In the genomic region with DNA sequence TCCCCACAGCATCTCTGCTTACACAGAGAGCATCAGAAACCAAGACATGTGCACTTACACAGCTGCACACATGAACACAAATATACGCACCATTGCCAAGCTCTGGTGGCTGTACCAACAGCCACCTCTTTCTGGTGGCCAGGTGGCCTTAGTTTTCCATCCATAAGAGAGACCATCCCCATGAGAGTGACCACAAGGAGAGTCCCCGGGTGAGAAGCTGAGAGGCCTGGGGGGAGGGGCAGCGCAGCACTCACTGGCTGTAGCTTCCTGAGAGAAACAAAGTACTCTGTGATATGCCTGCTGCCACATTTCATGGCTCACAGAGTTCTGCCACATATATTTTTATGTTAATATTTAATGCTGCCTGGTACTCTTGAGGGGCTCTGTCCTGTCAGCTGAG, we compare ENCODE assay signal across 22 mouse cellular contexts. TPM values are rescaled to one million over a fixed set of nuclear protein-coding genes. Genes with fewer than 3 reads are reported as not detected.
DNase-seq lines count a peak whose midpoint lies in the region; ATAC-seq and TF ChIP-seq lines count a peak whose summit lies in the region.
"Had no signal": no experiment of that assay in that cellular context is flagged by ENCODE, and none has a peak within 500 bp of the region (broad histone marks: within the 10 kb centered on the region; RNA-seq: fewer than 3 reads in every experiment).

No protein-coding gene starts in this region.

- peaks cover 30% of the 10 kb centered on the region for H3K4me1 ChIP-seq in forebrain, embryonic 11.5 days (replicated peaks; ENCODE audit: control insufficient read depth, insufficient read depth, low read length)
- peaks cover 7% of the 10 kb centered on the region; the same call in 1 of the 2 replicates for H3K4me1 ChIP-seq in forebrain, postnatal 0 days (ENCODE audit: insufficient read depth)
- H3K4me1 ChIP-seq in liver, postnatal 0 days (ENCODE audit: insufficient read depth), result 0 out of 2 replicates have a peak, but pooled peaks cover 2% of the 10 kb centered on the region
- H3K4me1 ChIP-seq in embryonic facial prominence, embryonic 11.5 days (ENCODE audit: control insufficient read depth, insufficient read depth, low read length), result peaks cover 16% of the 10 kb centered on the region
- H3K4me1 ChIP-seq in neural tube, embryonic 13.5 days (replicated peaks), result peaks cover 63% of the 10 kb centered on the region

- WGBS in forebrain, embryonic 11.5 days, result 49% methylated on average over 3 of the region's 3 CpGs
- 47% methylated on average over 3 of the region's 3 CpGs for WGBS in forebrain, postnatal 0 days
- 45% methylated on average over 3 of the region's 3 CpGs for WGBS in liver, postnatal 0 days (ENCODE audit: insufficient replicate concordance)
- WGBS in embryonic facial prominence, embryonic 11.5 days, result 36% methylated on average over 3 of the region's 3 CpGs
- 36% methylated on average over 3 of the region's 3 CpGs for WGBS in neural tube, embryonic 13.5 days

- no peaks in the 10 kb centered on the region for H3K9me3 ChIP-seq in forebrain, embryonic 11.5 days (ENCODE audit: control insufficient read depth, low read length)
- no peaks in the 10 kb centered on the region for H3K9me3 ChIP-seq in forebrain, postnatal 0 days (ENCODE audit: low read length)
- H3K9me3 ChIP-seq in liver, postnatal 0 days (ENCODE audit: low read length), result no peaks in the 10 kb centered on the region
- no peaks in the 10 kb centered on the region for H3K9me3 ChIP-seq in embryonic facial prominence, embryonic 11.5 days (replicated peaks; ENCODE audit: control insufficient read depth, low read length)
- H3K9me3 ChIP-seq in neural tube, embryonic 13.5 days, result no peaks in the 10 kb centered on the region
- H3K9me3 ChIP-seq: embryonic facial prominence, embryonic 12.5 days; megakaryocyte, embryonic 14.5 days; neural tube, embryonic 12.5 days had no signal

- DNase-seq in forebrain, embryonic 11.5 days (ENCODE audit: low spot score), result peak; percentile 52
- DNase-seq in forebrain, postnatal 0 days, result no peak
- peak; percentile 58 for DNase-seq in liver, postnatal 0 days
- no peak for DNase-seq in liver
- DNase-seq in embryonic facial prominence, embryonic 11.5 days (ENCODE audit: low spot score), result no peak
- DNase-seq in cerebellum, adult 11-12 months, result no peak
- DNase-seq: cerebellum, adult 2 months; cerebellum, postnatal 36 days; gastrocnemius, postnatal 25 days; heart, adult 2 months; kidney, adult 11 months; kidney, postnatal 10 days; lung, adult 18-20 months; lung, postnatal 14 days; thymus, postnatal 14 days had no signal

- H3K9ac ChIP-seq in forebrain, embryonic 11.5 days (ENCODE audit: low read length), result 0 out of 2 replicates have a peak overlapping the region, but pooled peaks have one; percentile 23
- H3K9ac ChIP-seq in forebrain, postnatal 0 days, result no peak overlapping the region
- H3K9ac ChIP-seq in liver, postnatal 0 days (replicated peaks), result no peak overlapping the region
- 0 out of 2 replicates have a peak overlapping the region, but pooled peaks have one; percentile 5 for H3K9ac ChIP-seq in embryonic facial prominence, embryonic 11.5 days (replicated peaks; ENCODE audit: low read length)
- H3K9ac ChIP-seq in neural tube, embryonic 13.5 days, result peak overlapping the region; percentile 38; the same call in 1 of the 2 replicates
- H3K9ac ChIP-seq: embryonic facial prominence, embryonic 12.5 days; neural tube, embryonic 12.5 days had no signal

- no peak overlapping the region for H3K27ac ChIP-seq in forebrain, embryonic 11.5 days (ENCODE audit: low read depth, low read length)
- no peak overlapping the region for H3K27ac ChIP-seq in forebrain, postnatal 0 days (ENCODE audit: low read depth, low read length)
- H3K27ac ChIP-seq in liver, postnatal 0 days (ENCODE audit: low read depth), result peak overlapping the region; percentile 39
- no peak overlapping the region for H3K27ac ChIP-seq in embryonic facial prominence, embryonic 11.5 days (replicated peaks; ENCODE audit: low read depth, low read length)
- H3K27ac ChIP-seq in neural tube, embryonic 13.5 days (replicated peaks), result peak overlapping the region; percentile 92
- H3K27ac ChIP-seq: embryonic facial prominence, embryonic 12.5 days; heart, adult 2 months; neural tube, embryonic 12.5 days had no signal

- no peak for TF ChIP-seq CTCF in forebrain, postnatal 0 days (IDR thresholded peaks at IDR 0.05; ENCODE audit: low read depth)
- TF ChIP-seq CTCF in liver, postnatal 0 days (IDR thresholded peaks at IDR 0.05; ENCODE audit: low read depth), result no peak

- no peak overlapping the region for H3K4me2 ChIP-seq in forebrain, embryonic 11.5 days (ENCODE audit: low read depth, low read length, severe bottlenecking)
- no peak overlapping the region for H3K4me2 ChIP-seq in forebrain, postnatal 0 days (ENCODE audit: low read depth)
- no peak overlapping the region for H3K4me2 ChIP-seq in liver, postnatal 0 days (ENCODE audit: low read depth, low read length)
- no peak overlapping the region for H3K4me2 ChIP-seq in embryonic facial prominence, embryonic 11.5 days (ENCODE audit: low read depth, low read length)
- H3K4me2 ChIP-seq in neural tube, embryonic 13.5 days, result no peak overlapping the region
- H3K4me2 ChIP-seq: embryonic facial prominence, embryonic 12.5 days; neural tube, embryonic 12.5 days had no signal

- ATAC-seq in forebrain, embryonic 11.5 days (replicated peaks; ENCODE audit: low FRiP score), result no peak
- ATAC-seq in forebrain, postnatal 0 days, result no peak
- peak; percentile 40; the same call in 1 of the 2 replicates for ATAC-seq in liver, postnatal 0 days
- ATAC-seq in embryonic facial prominence, embryonic 11.5 days (replicated peaks; ENCODE audit: insufficient number of reproducible peaks, low FRiP score, low TSS enrichment, low read depth), result no peak
- no peak for ATAC-seq in neural tube, embryonic 13.5 days (ENCODE audit: low read depth)
- ATAC-seq in megakaryocyte, adult 5-6 weeks (ENCODE audit: poor library complexity, severe bottlenecking), result no peak

- H3K27me3 ChIP-seq in forebrain, embryonic 11.5 days (ENCODE audit: control insufficient read depth, insufficient read depth, low read length), result 0 out of 2 replicates have a peak, but pooled peaks cover 2% of the 10 kb centered on the region
- H3K27me3 ChIP-seq in forebrain, postnatal 0 days (ENCODE audit: insufficient read depth, low read length), result no peaks in the 10 kb centered on the region
- H3K27me3 ChIP-seq in liver, postnatal 0 days (ENCODE audit: insufficient read depth, low read length), result no peaks in the 10 kb centered on the region; the same call in 1 of the 2 replicates
- H3K27me3 ChIP-seq in embryonic facial prominence, embryonic 11.5 days (ENCODE audit: control insufficient read depth, insufficient read depth, low read length), result no peaks in the 10 kb centered on the region
- H3K27me3 ChIP-seq in neural tube, embryonic 13.5 days, result no peaks in the 10 kb centered on the region
- H3K27me3 ChIP-seq: embryonic facial prominence, embryonic 12.5 days; neural tube, embryonic 12.5 days had no signal

- no peak for TF ChIP-seq EP300 in liver, postnatal 0 days (IDR thresholded peaks at IDR 0.05; ENCODE audit: low read depth)

- H3K36me3 ChIP-seq in forebrain, embryonic 11.5 days (ENCODE audit: control insufficient read depth, insufficient read depth, low read length), result no peaks in the 10 kb centered on the region
- H3K36me3 ChIP-seq in forebrain, postnatal 0 days (ENCODE audit: insufficient read depth), result no peaks in the 10 kb centered on the region
- H3K36me3 ChIP-seq in liver, postnatal 0 days (replicated peaks; ENCODE audit: insufficient read depth, low read length), result no peaks in the 10 kb centered on the region
- H3K36me3 ChIP-seq in embryonic facial prominence, embryonic 11.5 days (replicated peaks; ENCODE audit: control insufficient read depth, insufficient read depth, low read depth, low read length), result no peaks in the 10 kb centered on the region
- H3K36me3 ChIP-seq in neural tube, embryonic 13.5 days, result no peaks in the 10 kb centered on the region
- H3K36me3 ChIP-seq: embryonic facial prominence, embryonic 12.5 days; neural tube, embryonic 12.5 days had no signal

- H3K4me3 ChIP-seq in forebrain, embryonic 11.5 days (ENCODE audit: low read depth, low read length), result no peak overlapping the region
- no peak overlapping the region for H3K4me3 ChIP-seq in forebrain, postnatal 0 days (ENCODE audit: low read depth, low read length)
- no peak overlapping the region for H3K4me3 ChIP-seq in liver, postnatal 0 days (ENCODE audit: low read depth, low read length)
- no peak overlapping the region for H3K4me3 ChIP-seq in embryonic facial prominence, embryonic 11.5 days (ENCODE audit: low read depth, low read length)
- H3K4me3 ChIP-seq in neural tube, embryonic 13.5 days, result no peak overlapping the region
- H3K4me3 ChIP-seq: embryonic facial prominence, embryonic 12.5 days; heart, adult 2 months; megakaryocyte, embryonic 14.5 days; neural tube, embryonic 12.5 days had no signal

RNA-seq across cellular contexts. Expression of gene Gpr61, which starts 14.5 kb away (rescaled TPM):
- 0.25 and 0.32 TPM in 2 replicates for polyA plus RNA-seq in forebrain, embryonic 11.5 days (2014; fragmentation: Nextera tagmentation; extraction: Ambion mirVana)
- total RNA-seq in forebrain, postnatal 0 days (2014; rRNA removed), result 8.1 and 9.8 TPM in 2 replicates
- 3.2 and 5.3 TPM in 2 replicates for polyA plus RNA-seq in forebrain, postnatal 0 days (2015; fragmentation: Nextera tagmentation; extraction: Ambion mirVana)
- not detected in 2 replicates for polyA plus RNA-seq in liver, postnatal 0 days (2015; fragmentation: Nextera tagmentation; extraction: Ambion mirVana)
- 0.11 and 0.31 TPM in 2 replicates for polyA plus RNA-seq in embryonic facial prominence, embryonic 11.5 days (2014; fragmentation: Nextera tagmentation; extraction: Ambion mirVana)
- polyA plus RNA-seq in neural tube, embryonic 13.5 days (2015; fragmentation: Nextera tagmentation; extraction: Ambion mirVana), result 3.3 and 4.2 TPM in 2 replicates
- total RNA-seq in megakaryocyte, adult 5-6 weeks (2015), result not detected in 2 replicates
- total RNA-seq in megakaryocyte, adult 5-6 weeks (2017), result not detected in 2 replicates
- total RNA-seq: gastrocnemius, postnatal 25 days; heart, adult 2 months; hematopoietic stem cell, adult 5-6 weeks; liver, adult 2 months had no signal
- polyA plus RNA-seq: liver, adult 2 months had no signal

RNA-seq across cellular contexts. Expression of gene Amigo1, which starts 16.9 kb away (rescaled TPM):
- polyA plus RNA-seq in forebrain, embryonic 11.5 days (2014; fragmentation: Nextera tagmentation; extraction: Ambion mirVana), result 4.2 and 5.2 TPM in 2 replicates
- total RNA-seq in forebrain, postnatal 0 days (2014; rRNA removed), result 20.4 and 22.0 TPM in 2 replicates
- polyA plus RNA-seq in forebrain, postnatal 0 days (2015; fragmentation: Nextera tagmentation; extraction: Ambion mirVana), result 9.4 and 12.1 TPM in 2 replicates
- polyA plus RNA-seq in liver, postnatal 0 days (2015; fragmentation: Nextera tagmentation; extraction: Ambion mirVana), result 1.2 and 1.5 TPM in 2 replicates
- polyA plus RNA-seq in embryonic facial prominence, embryonic 11.5 days (2014; fragmentation: Nextera tagmentation; extraction: Ambion mirVana), result 2.8 and 3.1 TPM in 2 replicates
- 16.6 and 21.9 TPM in 2 replicates for polyA plus RNA-seq in neural tube, embryonic 13.5 days (2015; fragmentation: Nextera tagmentation; extraction: Ambion mirVana)
- total RNA-seq in megakaryocyte, adult 5-6 weeks (2015), result 1.4 and 3.3 TPM in 2 replicates
- 1.4 and 2.2 TPM in 2 replicates for total RNA-seq in megakaryocyte, adult 5-6 weeks (2017)

RNA-seq across cellular contexts. Expression of gene Gnai3, which starts 23.3 kb away (rescaled TPM):
- 210 and 213 TPM in 2 replicates for polyA plus RNA-seq in forebrain, embryonic 11.5 days (2014; fragmentation: Nextera tagmentation; extraction: Ambion mirVana)
- 109 and 120 TPM in 2 replicates for total RNA-seq in forebrain, postnatal 0 days (2014; rRNA removed)
- polyA plus RNA-seq in forebrain, postnatal 0 days (2015; fragmentation: Nextera tagmentation; extraction: Ambion mirVana), result 104 and 118 TPM in 2 replicates
- polyA plus RNA-seq in liver, postnatal 0 days (2015; fragmentation: Nextera tagmentation; extraction: Ambion mirVana), result 41.9 and 49.1 TPM in 2 replicates
- 229 and 242 TPM in 2 replicates for polyA plus RNA-seq in embryonic facial prominence, embryonic 11.5 days (2014; fragmentation: Nextera tagmentation; extraction: Ambion mirVana)
- 151 and 164 TPM in 2 replicates for polyA plus RNA-seq in neural tube, embryonic 13.5 days (2015; fragmentation: Nextera tagmentation; extraction: Ambion mirVana)
- 136 and 146 TPM in 2 replicates for total RNA-seq in megakaryocyte, adult 5-6 weeks (2015)
- 154 and 160 TPM in 2 replicates for total RNA-seq in megakaryocyte, adult 5-6 weeks (2017)

RNA-seq across cellular contexts. Expression of gene Cyb561d1, which starts 31.8 kb away (rescaled TPM):
- polyA plus RNA-seq in forebrain, embryonic 11.5 days (2014; fragmentation: Nextera tagmentation; extraction: Ambion mirVana), result 3.1 and 3.2 TPM in 2 replicates
- total RNA-seq in forebrain, postnatal 0 days (2014; rRNA removed), result 4.1 and 5.4 TPM in 2 replicates
- polyA plus RNA-seq in forebrain, postnatal 0 days (2015; fragmentation: Nextera tagmentation; extraction: Ambion mirVana), result 3.3 and 4.5 TPM in 2 replicates
- 1.5 and 1.6 TPM in 2 replicates for polyA plus RNA-seq in liver, postnatal 0 days (2015; fragmentation: Nextera tagmentation; extraction: Ambion mirVana)
- 1.4 and 1.6 TPM in 2 replicates for polyA plus RNA-seq in embryonic facial prominence, embryonic 11.5 days (2014; fragmentation: Nextera tagmentation; extraction: Ambion mirVana)
- 3.9 and 4.3 TPM in 2 replicates for polyA plus RNA-seq in neural tube, embryonic 13.5 days (2015; fragmentation: Nextera tagmentation; extraction: Ambion mirVana)
- 4.9 and 6.7 TPM in 2 replicates for total RNA-seq in megakaryocyte, adult 5-6 weeks (2015)
- total RNA-seq in megakaryocyte, adult 5-6 weeks (2017), result 10.3 and 12.0 TPM in 2 replicates

RNA-seq across cellular contexts. Expression of gene Atxn7l2, which starts 41.5 kb away (rescaled TPM):
- polyA plus RNA-seq in forebrain, embryonic 11.5 days (2014; fragmentation: Nextera tagmentation; extraction: Ambion mirVana), result 22.3 and 24.3 TPM in 2 replicates
- 22.0 and 23.4 TPM in 2 replicates for total RNA-seq in forebrain, postnatal 0 days (2014; rRNA removed)
- 18.1 and 20.7 TPM in 2 replicates for polyA plus RNA-seq in forebrain, postnatal 0 days (2015; fragmentation: Nextera tagmentation; extraction: Ambion mirVana)
- 1.4 TPM in 2 replicates for polyA plus RNA-seq in liver, postnatal 0 days (2015; fragmentation: Nextera tagmentation; extraction: Ambion mirVana)
- 17.6 and 19.0 TPM in 2 replicates for polyA plus RNA-seq in embryonic facial prominence, embryonic 11.5 days (2014; fragmentation: Nextera tagmentation; extraction: Ambion mirVana)
- polyA plus RNA-seq in neural tube, embryonic 13.5 days (2015; fragmentation: Nextera tagmentation; extraction: Ambion mirVana), result 24.5 and 26.0 TPM in 2 replicates
- total RNA-seq in megakaryocyte, adult 5-6 weeks (2015), result 3.1 and 4.7 TPM in 2 replicates
- 1.5 and 2.0 TPM in 2 replicates for total RNA-seq in megakaryocyte, adult 5-6 weeks (2017)

Comparison
In these comparisons a context has a peak if more than half of its experiments do, and no peak if none do; other contexts are left out.
1. DNase-seq: peak in forebrain, embryonic 11.5 days (single experiment) and liver, postnatal 0 days (single experiment); none in forebrain, postnatal 0 days (single experiment), liver (single experiment), embryonic facial prominence, embryonic 11.5 days (single experiment) and cerebellum, adult 11-12 months (single experiment).
2. H3K9ac ChIP-seq: peak in forebrain, embryonic 11.5 days (single experiment), embryonic facial prominence, embryonic 11.5 days (single experiment) and neural tube, embryonic 13.5 days (single experiment); none in forebrain, postnatal 0 days (single experiment) and liver, postnatal 0 days (single experiment).
3. H3K27ac ChIP-seq: peak in liver, postnatal 0 days (single experiment) and neural tube, embryonic 13.5 days (single experiment); none in forebrain, embryonic 11.5 days (single experiment), forebrain, postnatal 0 days (single experiment) and embryonic facial prominence, embryonic 11.5 days (single experiment).